9 mouse cellular contexts compared by ENCODE assay signal in genomic region chr19:4097441-4097825, GRCm38 (mm10). TPM values are rescaled to one million over a fixed set of nuclear protein-coding genes. Genes with fewer than 3 reads are reported as not detected.
DNase-seq lines count a peak whose midpoint lies in the region; ATAC-seq lines count a peak whose summit lies in the region.
"Had no signal": no experiment of that assay in that cellular context is flagged by ENCODE, and none has a peak within 500 bp of the region (broad histone marks: within the 10 kb centered on the region; RNA-seq: fewer than 3 reads in every experiment).

No protein-coding gene starts in this region.

- WGBS in forebrain, embryonic 10.5 days: 2% methylated on average over 21 of the region's 21 CpGs
- 2% methylated on average over 21 of the region's 21 CpGs for WGBS in stomach, embryonic 15.5 days

- peak overlapping the region; percentile 64 for H3K4me3 ChIP-seq in forebrain, embryonic 10.5 days
- peak overlapping the region; percentile 75 for H3K4me3 ChIP-seq in stomach, embryonic 15.5 days (replicated peaks)

- no peaks in the 10 kb centered on the region for H3K9me3 ChIP-seq in forebrain, embryonic 10.5 days
- H3K9me3 ChIP-seq in stomach, embryonic 15.5 days: no peaks in the 10 kb centered on the region

- H3K36me3 ChIP-seq in forebrain, embryonic 10.5 days (replicated peaks): no peaks in the 10 kb centered on the region
- H3K36me3 ChIP-seq in stomach, embryonic 15.5 days: no peaks in the 10 kb centered on the region; the same call in 1 of the 2 replicates

- peaks cover 42% of the 10 kb centered on the region for H3K27me3 ChIP-seq in forebrain, embryonic 10.5 days (ENCODE audit: poor library complexity, severe bottlenecking)
- peaks cover 11% of the 10 kb centered on the region; the same call in 1 of the 2 replicates for H3K27me3 ChIP-seq in stomach, embryonic 15.5 days (replicated peaks)

- H3K27ac ChIP-seq in forebrain, embryonic 10.5 days: peak overlapping the region; percentile 91
- peak overlapping the region; percentile 93 for H3K27ac ChIP-seq in stomach, embryonic 15.5 days

- peaks cover 58% of the 10 kb centered on the region for H3K4me1 ChIP-seq in forebrain, embryonic 10.5 days
- H3K4me1 ChIP-seq in stomach, embryonic 15.5 days: peaks cover 35% of the 10 kb centered on the region

- peak overlapping the region; percentile 88 for H3K4me2 ChIP-seq in stomach, embryonic 15.5 days

- peak overlapping the region; percentile 30; the same call in 1 of the 2 replicates for H3K9ac ChIP-seq in stomach, embryonic 15.5 days

- ATAC-seq in stomach, embryonic 15.5 days (ENCODE audit: insufficient read depth, low FRiP score, low read depth): peak; percentile 51

- DNase-seq in layer of hippocampus, adult 11-12 months (ENCODE audit: low spot score): peak; percentile 77
- DNase-seq in layer of hippocampus, postnatal 14 days (ENCODE audit: low spot score in 2 of 2): no peak
- peak; percentile 96 for DNase-seq in R1 (ENCODE audit: low read depth, low spot score)
- DNase-seq in forebrain, embryonic 10.5 days (ENCODE audit: extremely low spot score, low spot score): no peak
- peak; percentile 93 for DNase-seq in kidney, adult 9 months
- peak; percentile 90 for DNase-seq in lung, postnatal 10 days
- DNase-seq in thymus, postnatal 36 days: no peak

RNA-seq across cellular contexts. Expression of gene Cdk2ap2, which starts 0.5 kb away (rescaled TPM):
- total RNA-seq in layer of hippocampus, postnatal 14 days (2021): 10 to 100 TPM; 25.0 to 34.1 TPM
- polyA plus RNA-seq in forebrain, embryonic 10.5 days (2016; fragmentation: Nextera tagmentation; extraction: Ambion mirVana): 85.8 and 86.6 TPM in 2 replicates
- polyA plus RNA-seq in stomach, embryonic 15.5 days (2015; fragmentation: Nextera tagmentation; extraction: Ambion mirVana): 121 and 130 TPM in 2 replicates

RNA-seq across cellular contexts. Expression of gene Pitpnm1, which starts 2.4 kb away (rescaled TPM):
- 100 to 1,000 TPM; 192 to 214 TPM for total RNA-seq in layer of hippocampus, postnatal 14 days (2021)
- polyA plus RNA-seq in forebrain, embryonic 10.5 days (2016; fragmentation: Nextera tagmentation; extraction: Ambion mirVana): 12.1 and 15.8 TPM in 2 replicates
- polyA plus RNA-seq in stomach, embryonic 15.5 days (2015; fragmentation: Nextera tagmentation; extraction: Ambion mirVana): 12.9 and 16.2 TPM in 2 replicates

RNA-seq across cellular contexts. Expression of gene Cabp2, which starts 16.1 kb away (rescaled TPM):
- total RNA-seq in layer of hippocampus, postnatal 14 days (2021): not detected
- polyA plus RNA-seq in forebrain, embryonic 10.5 days (2016; fragmentation: Nextera tagmentation; extraction: Ambion mirVana): not detected in 2 replicates
- 3.1 and 3.6 TPM in 2 replicates for polyA plus RNA-seq in stomach, embryonic 15.5 days (2015; fragmentation: Nextera tagmentation; extraction: Ambion mirVana)
- total RNA-seq: left cerebral cortex, postnatal 10 days had no signal

RNA-seq across cellular contexts. Expression of gene Aip, which starts 28.2 kb away (rescaled TPM):
- 10 to 100 TPM; 73.9 to 83.2 TPM for total RNA-seq in layer of hippocampus, postnatal 14 days (2021)
- 55.2 and 56.5 TPM in 2 replicates for polyA plus RNA-seq in forebrain, embryonic 10.5 days (2016; fragmentation: Nextera tagmentation; extraction: Ambion mirVana)
- polyA plus RNA-seq in stomach, embryonic 15.5 days (2015; fragmentation: Nextera tagmentation; extraction: Ambion mirVana): 79.0 and 91.0 TPM in 2 replicates

RNA-seq across cellular contexts. Expression of gene Gstp3, which starts 38.1 kb away (rescaled TPM):
- not detected for total RNA-seq in layer of hippocampus, postnatal 14 days (2021)
- not detected in 2 replicates for polyA plus RNA-seq in forebrain, embryonic 10.5 days (2016; fragmentation: Nextera tagmentation; extraction: Ambion mirVana)
- polyA plus RNA-seq in stomach, embryonic 15.5 days (2015; fragmentation: Nextera tagmentation; extraction: Ambion mirVana): 3.3 and 7.1 TPM in 2 replicates
- total RNA-seq: left cerebral cortex, postnatal 10 days had no signal

Comparison
In these comparisons a context has a peak if more than half of its experiments do, and no peak if none do; other contexts are left out.
1. DNase-seq: peak in layer of hippocampus, adult 11-12 months (single experiment), R1 (single experiment), kidney, adult 9 months (single experiment) and lung, postnatal 10 days (single experiment); none in layer of hippocampus, postnatal 14 days (0 of 2), forebrain, embryonic 10.5 days (single experiment) and thymus, postnatal 36 days (0 of 2).